Mouse (Mus musculus): ENCODE data around the gene Rab3ip. TPM values are rescaled to one million over a fixed set of nuclear protein-coding genes. Genes with fewer than 3 reads are reported as not detected.

Gene Rab3ip
- polyA plus RNA-seq, 1 experiment from 2014 or later: 76.2 TPM

DNA sequence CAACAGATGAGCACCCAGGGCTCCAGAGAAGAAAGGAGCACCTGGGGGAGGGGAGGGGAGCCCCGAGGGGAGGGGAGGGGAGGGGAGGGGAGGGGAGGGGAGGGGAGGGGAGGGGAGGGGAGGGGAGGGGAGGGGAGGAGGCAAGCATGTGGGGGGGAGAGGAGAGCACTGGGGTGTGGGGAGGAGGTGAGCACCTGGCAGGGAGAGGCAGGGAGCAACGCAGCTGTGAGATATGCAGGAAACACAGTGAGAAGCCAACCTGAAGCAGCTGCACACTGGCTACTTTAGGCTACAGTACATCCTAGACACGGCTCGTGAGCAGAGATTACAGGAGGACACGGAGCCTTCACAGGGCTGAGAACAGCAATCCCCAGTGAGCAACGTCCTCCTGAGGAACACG is 19.6 kb downstream of the Rab3ip start:
- Histone ChIP-seq H3K9me3 (replicated peaks; ENCODE audit: control insufficient read depth, low read length) (no peaks in the 10 kb centered on the region), H3K4me2 (ENCODE audit: low read depth, low read length) (no peak overlapping the region), H3K27me3 (ENCODE audit: control insufficient read depth, insufficient read depth, low read length) (no peaks in the 10 kb centered on the region), H3K4me1 (ENCODE audit: control insufficient read depth, insufficient read depth, low read length) (peaks cover 6% of the 10 kb centered on the region), H3K36me3 (ENCODE audit: control insufficient read depth, insufficient read depth) (peaks cover 34% of the 10 kb centered on the region), H3K4me3 (ENCODE audit: low read length) (no peak overlapping the region), H3K27ac (ENCODE audit: low read length) (no peak overlapping the region), H3K9ac (ENCODE audit: low read length) (no peak overlapping the region)
- WGBS: 46% methylated on average over 6 of the region's 7 CpGs
- peak; percentile 18; the same call in 1 of the 2 replicates for ATAC-seq (replicated peaks; ENCODE audit: extremely low read depth, insufficient read depth, low FRiP score)

DNA sequence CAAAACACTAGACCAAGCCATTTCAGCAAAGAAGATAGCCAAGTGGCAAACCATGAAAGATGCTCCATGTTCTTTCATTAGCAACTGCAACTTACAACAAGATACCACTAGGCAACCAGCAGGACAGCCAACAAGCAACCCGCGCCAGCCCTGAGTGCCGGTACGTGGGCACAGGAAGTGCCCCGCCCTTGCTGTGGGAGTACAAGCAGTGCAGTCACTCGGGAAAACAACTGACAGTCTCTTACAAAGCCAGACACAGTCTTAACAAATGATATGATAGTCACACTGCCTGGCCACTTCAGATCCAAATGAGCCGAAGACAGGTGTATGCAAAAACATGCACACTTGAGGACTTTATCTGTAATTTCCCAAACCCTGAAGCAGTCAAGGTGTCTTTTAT is 20.1 kb downstream of the Rab3ip start:
- Histone ChIP-seq H3K4me1 (ENCODE audit: control insufficient read depth, insufficient read depth, low read length) (peaks cover 6% of the 10 kb centered on the region), H3K4me3 (ENCODE audit: low read length) (no peak overlapping the region), H3K9ac (ENCODE audit: low read length) (no peak overlapping the region), H3K27ac (ENCODE audit: low read length) (peak overlapping the region; percentile 23; the same call in 1 of the 2 replicates), H3K27me3 (ENCODE audit: control insufficient read depth, insufficient read depth, low read length) (no peaks in the 10 kb centered on the region), H3K9me3 (replicated peaks; ENCODE audit: control insufficient read depth, low read length) (no peaks in the 10 kb centered on the region), H3K36me3 (ENCODE audit: control insufficient read depth, insufficient read depth) (peaks cover 32% of the 10 kb centered on the region), H3K4me2 (ENCODE audit: low read depth, low read length) (no peak overlapping the region)
- 57% methylated on average over 7 of the region's 7 CpGs for WGBS
- ATAC-seq (replicated peaks; ENCODE audit: extremely low read depth, insufficient read depth, low FRiP score): 0 out of 2 replicates have a peak, but pooled peaks have one; percentile 34

DNA sequence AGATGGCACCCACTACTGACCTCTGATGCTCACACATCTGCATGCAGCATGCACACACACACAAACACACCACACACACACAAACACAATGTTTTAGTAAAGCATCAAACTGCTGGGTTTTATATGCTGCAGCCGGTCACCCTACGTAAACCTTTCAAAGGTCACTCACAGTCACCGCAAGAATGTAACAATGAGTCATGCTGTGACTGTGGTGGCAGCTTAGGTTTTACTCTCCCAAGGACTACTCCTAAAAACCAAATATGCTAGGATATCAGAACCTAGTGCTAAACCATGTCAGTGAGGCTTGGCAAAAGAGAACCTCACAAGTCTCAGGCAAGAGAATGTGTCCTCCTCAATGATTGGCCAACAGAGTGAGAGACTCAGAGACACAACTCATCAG is 21.7 kb downstream of the Rab3ip start:
- no peaks in the 10 kb centered on the region for H3K9me3 ChIP-seq (replicated peaks; ENCODE audit: control insufficient read depth, low read length)
- no peak for ATAC-seq (replicated peaks; ENCODE audit: extremely low read depth, insufficient read depth, low FRiP score)
- H3K4me1 ChIP-seq (ENCODE audit: control insufficient read depth, insufficient read depth, low read length): peaks cover 6% of the 10 kb centered on the region
- H3K4me3 ChIP-seq (ENCODE audit: low read length): no peak overlapping the region
- no peak overlapping the region for H3K9ac ChIP-seq (ENCODE audit: low read length)
- H3K27ac ChIP-seq (ENCODE audit: low read length): no peak overlapping the region
- no peak overlapping the region for H3K4me2 ChIP-seq (ENCODE audit: low read depth, low read length)
- H3K36me3 ChIP-seq (ENCODE audit: control insufficient read depth, insufficient read depth): peaks cover 36% of the 10 kb centered on the region
- 78% methylated on average over 3 of the region's 3 CpGs for WGBS
- no peaks in the 10 kb centered on the region for H3K27me3 ChIP-seq (ENCODE audit: control insufficient read depth, insufficient read depth, low read length)

DNA sequence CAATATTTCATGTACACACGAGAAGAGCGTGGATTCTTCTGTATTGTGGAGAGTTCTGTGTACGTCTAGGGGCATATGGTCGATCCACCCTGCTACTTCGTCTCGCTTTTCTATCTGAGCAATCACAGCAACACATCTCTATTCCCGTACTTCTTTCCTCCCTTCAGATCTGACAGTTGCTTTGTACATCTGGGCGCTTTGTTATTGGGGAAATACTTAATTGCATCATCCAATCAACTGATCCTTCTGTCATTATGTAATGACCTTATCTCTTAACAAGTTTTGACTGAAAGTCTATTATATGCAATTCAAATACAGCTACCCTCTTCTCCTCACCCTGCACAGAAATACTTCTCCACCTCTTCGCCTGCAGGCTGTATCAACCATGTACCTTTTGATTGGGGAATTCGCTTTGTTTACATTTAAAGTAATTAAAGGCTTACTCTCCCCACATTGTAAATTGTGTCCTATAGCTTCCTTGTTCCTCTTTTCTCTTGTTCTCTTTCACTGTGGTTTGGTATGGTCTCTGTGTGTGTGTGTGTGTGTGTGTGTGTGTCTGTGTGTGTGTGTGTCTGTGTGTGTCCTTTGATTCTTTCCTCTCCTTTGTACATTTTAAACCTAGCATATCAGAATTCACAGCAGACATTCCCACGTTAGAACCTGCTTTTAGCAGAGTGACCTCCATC is 24.0 kb downstream of the Rab3ip start:
- no peak for ATAC-seq (replicated peaks; ENCODE audit: extremely low read depth, insufficient read depth, low FRiP score)
- peaks cover 4% of the 10 kb centered on the region for H3K4me1 ChIP-seq (ENCODE audit: control insufficient read depth, insufficient read depth, low read length)
- H3K27ac ChIP-seq (ENCODE audit: low read length): no peak overlapping the region
- no peak overlapping the region for H3K9ac ChIP-seq (ENCODE audit: low read length)
- H3K27me3 ChIP-seq (ENCODE audit: control insufficient read depth, insufficient read depth, low read length): no peaks in the 10 kb centered on the region
- H3K4me2 ChIP-seq (ENCODE audit: low read depth, low read length): no peak overlapping the region
- 84% methylated on average over 11 of the region's 11 CpGs for WGBS
- H3K4me3 ChIP-seq (ENCODE audit: low read length): no peak overlapping the region
- peaks cover 44% of the 10 kb centered on the region for H3K36me3 ChIP-seq (ENCODE audit: control insufficient read depth, insufficient read depth)
- H3K9me3 ChIP-seq (replicated peaks; ENCODE audit: control insufficient read depth, low read length): no peaks in the 10 kb centered on the region

DNA sequence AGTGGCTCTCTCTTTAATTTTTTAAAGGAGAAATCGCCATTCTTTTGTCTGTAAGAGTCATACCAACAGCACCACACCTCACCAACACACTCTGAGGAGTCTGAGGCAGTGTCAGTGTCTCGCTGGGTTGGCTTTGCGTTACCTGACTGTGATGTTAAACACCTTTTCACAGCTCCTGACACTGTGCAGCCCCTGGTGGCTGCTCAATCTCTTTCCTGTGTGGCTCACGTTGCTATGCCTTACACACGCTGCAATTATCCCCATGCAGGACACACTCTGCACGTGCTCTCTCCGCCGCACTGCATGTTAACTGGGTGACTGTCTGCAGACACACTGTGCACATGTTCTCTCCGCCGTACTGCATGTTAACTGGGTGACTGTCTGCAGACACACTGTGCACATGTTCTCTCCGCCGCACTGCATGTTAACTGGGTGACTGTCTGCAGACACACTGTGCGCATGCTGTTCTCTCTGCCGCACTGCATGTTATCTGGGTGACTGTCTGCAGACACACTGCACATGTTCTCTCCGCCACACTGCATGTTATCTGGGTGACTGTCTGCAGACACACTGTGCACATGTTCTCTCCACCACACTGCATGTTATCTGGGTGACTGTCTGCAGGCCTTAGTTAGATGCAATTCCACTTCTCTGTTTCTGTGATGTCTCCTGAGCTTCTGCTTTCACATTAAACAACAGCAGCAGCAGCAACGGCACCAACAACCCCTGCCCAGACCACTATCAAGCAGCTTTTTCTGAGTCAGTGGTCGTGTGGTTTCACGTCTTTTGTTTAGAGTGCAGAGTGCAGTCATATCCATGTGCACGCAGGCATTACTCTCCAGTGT is 26.7 kb downstream of the Rab3ip start:
- no peak overlapping the region for H3K27ac ChIP-seq (ENCODE audit: low read length)
- WGBS: 91% methylated on average over 19 of the region's 19 CpGs
- no peak overlapping the region for H3K4me3 ChIP-seq (ENCODE audit: low read length)
- no peak overlapping the region for H3K4me2 ChIP-seq (ENCODE audit: low read depth, low read length)
- H3K9me3 ChIP-seq (replicated peaks; ENCODE audit: control insufficient read depth, low read length): no peaks in the 10 kb centered on the region
- H3K27me3 ChIP-seq (ENCODE audit: control insufficient read depth, insufficient read depth, low read length): no peaks in the 10 kb centered on the region
- peaks cover 41% of the 10 kb centered on the region for H3K36me3 ChIP-seq (ENCODE audit: control insufficient read depth, insufficient read depth)
- ATAC-seq (replicated peaks; ENCODE audit: extremely low read depth, insufficient read depth, low FRiP score): no peak
- no peak overlapping the region for H3K9ac ChIP-seq (ENCODE audit: low read length)
- no peaks in the 10 kb centered on the region for H3K4me1 ChIP-seq (ENCODE audit: control insufficient read depth, insufficient read depth, low read length)

DNA sequence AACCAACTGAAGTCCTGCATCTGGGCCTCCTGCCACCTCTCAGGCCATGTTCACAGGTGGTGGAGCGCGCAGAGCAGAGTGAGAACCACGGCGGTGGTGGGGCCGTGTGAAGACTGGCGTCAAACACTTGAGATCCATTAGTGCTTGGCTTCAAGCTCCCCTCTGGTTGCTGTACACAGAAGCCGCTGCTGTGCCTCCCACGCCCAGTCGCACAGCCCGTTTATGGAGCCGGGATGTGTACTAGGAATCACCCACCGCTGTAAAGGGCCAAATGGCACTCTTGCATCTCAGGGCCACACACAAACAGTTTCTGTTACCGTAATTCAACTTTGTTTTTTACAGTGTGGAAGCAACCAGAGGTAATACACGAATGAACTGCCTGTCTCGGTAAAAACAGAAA is 28.4 kb downstream of the Rab3ip start:
- Histone ChIP-seq H3K9ac (ENCODE audit: low read length) (no peak overlapping the region), H3K27me3 (ENCODE audit: control insufficient read depth, insufficient read depth, low read length) (no peaks in the 10 kb centered on the region), H3K4me1 (ENCODE audit: control insufficient read depth, insufficient read depth, low read length) (no peaks in the 10 kb centered on the region), H3K27ac (ENCODE audit: low read length) (no peak overlapping the region), H3K4me2 (ENCODE audit: low read depth, low read length) (no peak overlapping the region), H3K4me3 (ENCODE audit: low read length) (no peak overlapping the region), H3K9me3 (replicated peaks; ENCODE audit: control insufficient read depth, low read length) (no peaks in the 10 kb centered on the region), H3K36me3 (ENCODE audit: control insufficient read depth, insufficient read depth) (peaks cover 38% of the 10 kb centered on the region)
- no peak for ATAC-seq (replicated peaks; ENCODE audit: extremely low read depth, insufficient read depth, low FRiP score)
- whole genome bisulfite sequencing: 78% methylated on average over 15 of the region's 15 CpGs

DNA sequence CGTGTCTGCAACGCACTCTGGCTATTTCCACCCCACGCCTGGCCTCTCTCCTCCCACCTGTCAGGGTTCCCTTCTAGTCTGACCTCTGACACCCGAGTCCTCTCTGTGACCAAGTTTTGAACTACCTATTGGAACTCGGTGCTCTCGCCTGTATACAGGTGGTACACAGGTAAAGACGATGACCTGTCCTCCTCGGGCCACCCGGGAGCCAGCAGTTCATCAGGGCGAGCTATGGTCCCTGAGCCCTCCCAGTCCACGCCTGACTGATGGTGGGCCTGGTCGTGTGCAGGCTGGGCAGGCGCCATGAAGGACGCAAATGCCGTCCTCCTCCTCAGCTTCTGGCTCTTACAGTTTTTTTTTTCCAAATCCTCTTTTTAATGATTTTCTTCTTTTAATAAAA is 29.2 kb downstream of the Rab3ip start:
- WGBS: 87% methylated on average over 15 of the region's 15 CpGs

DNA sequence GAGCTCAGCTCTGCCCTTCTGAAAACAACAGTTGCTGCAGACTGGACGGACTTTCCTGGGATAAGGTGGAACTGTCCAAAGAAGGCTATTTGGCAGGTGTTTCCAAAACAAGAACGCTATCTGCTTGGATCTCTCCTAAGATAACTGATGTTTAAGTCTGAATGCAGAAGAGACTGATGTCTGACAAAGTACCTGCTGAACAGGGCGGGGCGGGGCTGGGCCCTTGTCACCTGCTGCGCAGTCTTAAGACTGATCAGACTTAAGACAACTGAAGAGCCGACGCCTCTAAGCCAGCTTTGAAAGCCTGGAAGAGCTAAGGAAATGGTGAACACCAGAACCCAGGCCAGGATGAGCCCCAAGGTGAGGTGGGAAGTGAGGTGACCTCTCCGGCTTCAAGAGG is 29.9 kb downstream of the Rab3ip start:
- 84% methylated on average over 8 of the region's 8 CpGs for WGBS
- peaks cover 32% of the 10 kb centered on the region for H3K36me3 ChIP-seq (ENCODE audit: control insufficient read depth, insufficient read depth)
- no peak for ATAC-seq (replicated peaks; ENCODE audit: extremely low read depth, insufficient read depth, low FRiP score)
- no peak overlapping the region for H3K4me3 ChIP-seq (ENCODE audit: low read length)
- no peaks in the 10 kb centered on the region for H3K9me3 ChIP-seq (replicated peaks; ENCODE audit: control insufficient read depth, low read length)
- no peak overlapping the region for H3K27ac ChIP-seq (ENCODE audit: low read length)
- no peak overlapping the region for H3K4me2 ChIP-seq (ENCODE audit: low read depth, low read length)
- H3K27me3 ChIP-seq (ENCODE audit: control insufficient read depth, insufficient read depth, low read length): no peaks in the 10 kb centered on the region
- no peak overlapping the region for H3K9ac ChIP-seq (ENCODE audit: low read length)
- no peaks in the 10 kb centered on the region for H3K4me1 ChIP-seq (ENCODE audit: control insufficient read depth, insufficient read depth, low read length)

More for the DNA sequence above, 29.2 kb downstream of the Rab3ip start:
- Histone ChIP-seq H3K36me3 (ENCODE audit: control insufficient read depth, insufficient read depth) (peaks cover 32% of the 10 kb centered on the region), H3K4me2 (ENCODE audit: low read depth, low read length) (no peak overlapping the region), H3K27me3 (ENCODE audit: control insufficient read depth, insufficient read depth, low read length) (no peaks in the 10 kb centered on the region), H3K4me1 (ENCODE audit: control insufficient read depth, insufficient read depth, low read length) (no peaks in the 10 kb centered on the region), H3K9ac (ENCODE audit: low read length) (no peak overlapping the region), H3K4me3 (ENCODE audit: low read length) (no peak overlapping the region), H3K9me3 (replicated peaks; ENCODE audit: control insufficient read depth, low read length) (no peaks in the 10 kb centered on the region), H3K27ac (ENCODE audit: low read length) (no peak overlapping the region)
- no peak for ATAC-seq (replicated peaks; ENCODE audit: extremely low read depth, insufficient read depth, low FRiP score)
